Mouse (Mus musculus) C2C12 (cell line): ENCODE results near the gene Wdr90. TPM values are rescaled to one million over a fixed set of nuclear protein-coding genes. Genes with fewer than 3 reads are reported as not detected.

ENCODE experiments used
- H3K27me3 ChIP-seq: one replicate; pipeline ENCODE4 v1.6.1; 2011; ENCODE audit not compliant: control insufficient read depth, insufficient read depth, insufficient read length
- H3K36me3 ChIP-seq: one replicate; pipeline ENCODE4 v1.6.1; 2011; ENCODE audit not compliant: control insufficient read depth, insufficient read depth
- H3K4me3 ChIP-seq: one replicate; pipeline ENCODE4 v1.5.1; 2011; ENCODE audit warnings: mild to moderate bottlenecking, control low read depth; ENCODE audit not compliant: poor library complexity, insufficient read depth, severe bottlenecking
- H3K79me2 ChIP-seq: one replicate; pipeline ENCODE4 v1.6.1; 2011; ENCODE audit not compliant: control insufficient read depth, insufficient read depth
- H3K79me3 ChIP-seq: one replicate; pipeline ENCODE4 v1.6.1; 2011; ENCODE audit warnings: low read depth, control low read depth
- H3ac ChIP-seq: one replicate; pipeline ENCODE3; 2011; ENCODE audit warnings: low read depth; ENCODE audit not compliant: control insufficient read depth, insufficient read length
- CEBPB ChIP-seq: IDR thresholded peaks from one replicate; pipeline ENCODE4 v1.6.1; 2011; ENCODE audit warnings: low read depth, mild to moderate bottlenecking, control low read depth, moderate library complexity
- CTCF ChIP-seq: IDR thresholded peaks from one replicate; pipeline ENCODE4 v1.5.1; 2011; ENCODE audit not compliant: control insufficient read depth, insufficient read depth, insufficient read length
- MYOG ChIP-seq: IDR thresholded peaks from one replicate; pipeline ENCODE4 v1.6.1; 2011; ENCODE audit not compliant: control insufficient read depth, insufficient read length; ENCODE audit errors: extremely low read depth
- USF1 ChIP-seq: IDR thresholded peaks from one replicate; pipeline ENCODE4 v1.6.1; 2011; ENCODE audit warnings: low read depth, mild to moderate bottlenecking, control low read depth, moderate library complexity
- microRNA-seq: library from miRNA; unstranded; fragments of <30 nt; microRNA quantifications from one replicate; pipeline ENCODE4, GENCODE M21; 2019; ENCODE audit warnings: borderline microRNAs expressed
- polyA plus RNA-seq: library from polyadenylated mRNA; unstranded; fragments of >200 nt; fragmentation: generic; extraction: Trizol; gene quantifications from one replicate; pipeline ENCODE4 v1.2.1, GENCODE M21; 2012; ENCODE audit warnings: missing spikeins

Wdr90 gene
- polyA plus RNA-seq, 1 experiment: 16.7 TPM

DNA sequence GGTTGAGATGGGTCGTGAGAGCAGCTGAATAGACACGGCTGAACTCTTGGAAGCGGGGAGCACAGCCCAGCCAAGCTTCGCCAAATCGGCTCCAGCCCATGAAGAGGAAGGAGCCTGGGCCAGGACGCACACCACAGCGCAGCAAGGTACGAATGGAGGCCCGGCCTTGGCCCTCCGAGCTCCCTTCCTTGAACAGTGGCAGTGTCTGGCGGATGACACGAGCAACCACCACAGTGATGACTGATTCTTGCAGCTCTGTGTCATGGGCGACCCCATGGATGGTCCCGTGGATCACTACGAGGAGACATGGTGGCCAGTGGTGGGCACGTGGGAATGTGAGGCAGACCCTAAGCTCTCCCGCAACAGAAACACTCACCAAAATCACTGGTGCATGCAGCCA lies 66.3 kb downstream of the Wdr90 start:
- no peak overlapping the region for H3K4me3 ChIP-seq
- no peak overlapping the region for H3ac ChIP-seq
- TF ChIP-seq MYOG (no peak), CTCF (no peak), USF1 (no peak), CEBPB (no peak)
- H3K79me2 ChIP-seq: peaks cover 30% of the 10 kb centered on the region
- no peaks in the 10 kb centered on the region for H3K27me3 ChIP-seq
- H3K79me3 ChIP-seq: peaks cover 7% of the 10 kb centered on the region
- H3K36me3 ChIP-seq: no peaks in the 10 kb centered on the region

Small RNAs within 50 kb of the gene (microRNA-seq; reads per million reads assigned to microRNA genes)
- gene Mir3082: 0.68 reads per million, percentile 14 among the genes with 10 or more reads in this experiment

Other genes with a start within 250 kb of the Wdr90 start
- not detected for gene Gng13, start 144.3 kb downstream of the Wdr90 start, polyA plus RNA-seq
- 22.8 TPM for gene Chtf18, start 134.1 kb downstream of the Wdr90 start, polyA plus RNA-seq
- gene Rpusd1, start 133.8 kb downstream of the Wdr90 start, polyA plus RNA-seq: 20.7 TPM
- gene Mslnl, start 125.5 kb downstream of the Wdr90 start, polyA plus RNA-seq: not detected
- gene Msln, start 107.1 kb downstream of the Wdr90 start, polyA plus RNA-seq: 6.1 TPM
- 19.3 TPM for gene Narfl, start 87.7 kb downstream of the Wdr90 start, polyA plus RNA-seq
- 14.4 TPM for gene Haghl, start 75.8 kb downstream of the Wdr90 start, polyA plus RNA-seq
- gene Ccdc78, start 74.9 kb downstream of the Wdr90 start, polyA plus RNA-seq: 0.12 TPM
- 46.0 TPM for gene Fam173a, start 68.6 kb downstream of the Wdr90 start, polyA plus RNA-seq
- gene AC134908.4, start 65.8 kb downstream of the Wdr90 start, polyA plus RNA-seq: not detected
- 64.0 TPM for gene Metrn, start 64.4 kb downstream of the Wdr90 start, polyA plus RNA-seq
- gene Fbxl16, start 52.4 kb downstream of the Wdr90 start, polyA plus RNA-seq: 5.7 TPM
- gene Wdr24, start 37.9 kb downstream of the Wdr90 start, polyA plus RNA-seq: 14.3 TPM
- 10.8 TPM for gene Jmjd8, start 32.6 kb downstream of the Wdr90 start, polyA plus RNA-seq
- 246 TPM for gene Stub1, start 28.1 kb downstream of the Wdr90 start, polyA plus RNA-seq
- 0.40 TPM for gene Rhbdl1, start 24.2 kb downstream of the Wdr90 start, polyA plus RNA-seq
- 0.89 TPM for gene Gm20683, start 19.7 kb downstream of the Wdr90 start, polyA plus RNA-seq
- gene Rhot2, start 16.6 kb downstream of the Wdr90 start, polyA plus RNA-seq: 33.9 TPM
- 36.3 TPM for gene Mcrip2, start 7.3 kb upstream of the Wdr90 start, polyA plus RNA-seq
- 25.0 TPM for gene Mettl26, start 13.6 kb upstream of the Wdr90 start, polyA plus RNA-seq
- gene Wfikkn1, start 19.4 kb upstream of the Wdr90 start, polyA plus RNA-seq: 0.34 TPM
- 14.4 TPM for gene Rab40c, start 58.2 kb upstream of the Wdr90 start, polyA plus RNA-seq
- 43.5 TPM for gene Pigq, start 83.4 kb upstream of the Wdr90 start, polyA plus RNA-seq
- 0.46 TPM for gene Nhlrc4, start 83.5 kb upstream of the Wdr90 start, polyA plus RNA-seq
- 0.02 TPM for gene A930017K11Rik, start 91.1 kb upstream of the Wdr90 start, polyA plus RNA-seq
- gene Capn15, start 124.3 kb upstream of the Wdr90 start, polyA plus RNA-seq: 10.6 TPM
- 15.2 TPM for gene Rab11fip3, start 208.1 kb upstream of the Wdr90 start, polyA plus RNA-seq
- 3.9 TPM for gene Decr2, start 228.8 kb upstream of the Wdr90 start, polyA plus RNA-seq
- 34.0 TPM for gene Nme4, start 234.1 kb upstream of the Wdr90 start, polyA plus RNA-seq